Mouse (Mus musculus): ENCODE data around the gene Canx. TPM values are rescaled to one million over a fixed set of nuclear protein-coding genes. Genes with fewer than 3 reads are reported as not detected.

Canx gene
- polyA plus RNA-seq, 1 experiment from 2014 or later, result 269 TPM

DNA sequence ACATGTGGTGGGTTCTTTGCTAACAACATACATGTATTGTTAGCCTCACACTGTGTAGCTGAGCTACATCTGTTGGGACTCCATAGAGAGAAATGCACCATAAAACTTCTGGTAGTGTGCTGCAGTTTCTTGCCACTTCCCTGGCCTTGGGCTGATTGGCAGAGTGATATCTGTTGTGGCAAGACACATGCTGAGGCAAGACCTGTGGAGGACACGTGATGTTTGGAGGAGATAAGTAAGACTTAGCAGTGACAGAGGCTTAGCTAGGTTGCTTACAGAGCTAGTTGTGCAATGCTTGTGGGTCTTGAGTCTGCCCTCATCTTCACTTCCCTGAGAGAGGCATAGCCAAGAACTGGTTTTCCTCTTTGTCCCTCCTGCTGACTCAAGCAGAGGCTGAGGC is 29.9 kb upstream of the Canx start:
- Histone ChIP-seq H3K4me3 (ENCODE audit: low read depth, low read length) (no peak overlapping the region), H3K36me3 (ENCODE audit: insufficient read depth) (no peaks in the 10 kb centered on the region), H3K4me1 (ENCODE audit: insufficient read depth) (no peaks in the 10 kb centered on the region), H3K9ac (no peak overlapping the region), H3K4me2 (no peak overlapping the region), H3K9me3 (ENCODE audit: low read depth, low read length) (no peaks in the 10 kb centered on the region), H3K27me3 (ENCODE audit: insufficient read depth, low read length) (peaks cover 6% of the 10 kb centered on the region), H3K27ac (ENCODE audit: low read depth) (no peak overlapping the region)
- TF ChIP-seq CTCF (IDR thresholded peaks at IDR 0.05; ENCODE audit: low read depth), result no peak
- no peak for DNase-seq
- 66% methylated on average over 1 of the region's 1 CpGs for WGBS
- ATAC-seq (ENCODE audit: insufficient read depth), result no peak

GRCm38 (mm10) chr11:50354851-50355250 is 29.4 kb upstream of the Canx start:
- ATAC-seq (ENCODE audit: insufficient read depth) (no peak), DNase-seq (no peak)
- Histone ChIP-seq H3K4me2 (no peak overlapping the region), H3K4me1 (ENCODE audit: insufficient read depth) (no peaks in the 10 kb centered on the region), H3K36me3 (ENCODE audit: insufficient read depth) (no peaks in the 10 kb centered on the region), H3K4me3 (ENCODE audit: low read depth, low read length) (no peak overlapping the region), H3K9ac (no peak overlapping the region), H3K9me3 (ENCODE audit: low read depth, low read length) (no peaks in the 10 kb centered on the region), H3K27me3 (ENCODE audit: insufficient read depth, low read length) (peaks cover 6% of the 10 kb centered on the region), H3K27ac (ENCODE audit: low read depth) (no peak overlapping the region)
- TF ChIP-seq CTCF (IDR thresholded peaks at IDR 0.05; ENCODE audit: low read depth), result no peak
- 65% methylated on average over 3 of the region's 3 CpGs for WGBS

GRCm38 (mm10) chr11:50354162-50354561 is 28.7 kb upstream of the Canx start, which contains the start of gene Cby3:
Gene Cby3, plus strand, starts transcription at chr11:50354462.
- peaks cover 5% of the 10 kb centered on the region for H3K27me3 ChIP-seq (ENCODE audit: insufficient read depth, low read length)
- TF ChIP-seq CTCF (IDR thresholded peaks at IDR 0.05; ENCODE audit: low read depth), result no peak
- H3K4me1 ChIP-seq (ENCODE audit: insufficient read depth), result no peaks in the 10 kb centered on the region
- H3K4me2 ChIP-seq, result no peak within 1 kb of the TSS
- H3K4me3 ChIP-seq (ENCODE audit: low read depth, low read length), result no peak within 1 kb of the TSS
- H3K36me3 ChIP-seq (ENCODE audit: insufficient read depth), result no peaks in the 10 kb centered on the region
- no peak within 1 kb of the TSS for H3K9ac ChIP-seq
- DNase-seq (no peak), ATAC-seq (ENCODE audit: insufficient read depth) (no peak)
- H3K27ac ChIP-seq (ENCODE audit: low read depth), result no peak within 1 kb of the TSS
- H3K9me3 ChIP-seq (ENCODE audit: low read depth, low read length), result no peaks in the 10 kb centered on the region

GRCm38 (mm10) chr11:50352177-50352576 is 26.7 kb upstream of the Canx start:
- H3K9me3 ChIP-seq (ENCODE audit: low read depth, low read length), result no peaks in the 10 kb centered on the region
- H3K36me3 ChIP-seq (ENCODE audit: insufficient read depth), result no peaks in the 10 kb centered on the region
- H3K9ac ChIP-seq, result no peak overlapping the region
- ATAC-seq (ENCODE audit: insufficient read depth) (no peak), DNase-seq (no peak)
- no peaks in the 10 kb centered on the region for H3K4me1 ChIP-seq (ENCODE audit: insufficient read depth)
- no peak overlapping the region for H3K4me3 ChIP-seq (ENCODE audit: low read depth, low read length)
- TF ChIP-seq CTCF (IDR thresholded peaks at IDR 0.05; ENCODE audit: low read depth), result no peak
- WGBS, result 71% methylated on average over 2 of the region's 2 CpGs
- H3K27me3 ChIP-seq (ENCODE audit: insufficient read depth, low read length), result no peaks in the 10 kb centered on the region
- H3K27ac ChIP-seq (ENCODE audit: low read depth), result no peak overlapping the region
- H3K4me2 ChIP-seq, result no peak overlapping the region

DNA sequence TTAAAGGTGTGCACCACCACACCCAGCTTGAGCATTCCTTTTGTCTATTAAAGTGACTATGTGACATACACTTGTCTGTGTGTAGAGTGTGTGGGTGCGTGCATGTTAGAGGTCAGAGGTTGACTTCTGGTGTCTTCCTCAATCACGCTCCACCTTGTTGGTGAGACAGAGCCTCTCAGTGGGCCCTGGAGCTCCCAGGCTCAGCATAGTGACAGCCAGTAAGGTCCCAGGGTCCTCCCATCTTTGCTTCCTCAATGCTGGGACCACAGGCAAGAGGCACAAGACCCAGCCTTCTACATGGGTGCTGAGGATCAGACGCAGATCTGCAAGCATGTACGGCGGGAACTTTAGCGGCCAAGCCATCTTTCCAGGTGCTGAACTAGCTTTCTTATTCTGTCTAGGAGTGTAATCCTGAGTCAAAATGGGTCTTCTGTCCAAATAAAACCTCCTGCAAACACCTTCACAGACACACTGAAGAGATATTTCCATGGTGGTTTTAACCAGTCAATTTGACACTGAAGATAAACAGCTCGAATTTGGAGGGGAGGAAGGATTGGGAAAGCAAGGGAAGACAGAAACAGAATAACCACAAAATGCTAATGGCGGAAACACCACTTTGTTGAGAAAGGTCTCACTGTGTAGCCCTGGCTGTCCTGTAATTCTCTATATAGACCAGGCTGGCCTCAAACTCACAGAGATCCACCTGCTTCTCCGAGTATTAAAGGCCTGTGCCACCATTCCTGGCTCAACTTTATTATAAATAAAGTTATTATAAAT is 21.0 kb upstream of the Canx start:
- ATAC-seq (ENCODE audit: insufficient read depth), result no peak
- Histone ChIP-seq H3K4me1 (ENCODE audit: insufficient read depth) (no peaks in the 10 kb centered on the region), H3K4me2 (no peak overlapping the region), H3K9me3 (ENCODE audit: low read depth, low read length) (no peaks in the 10 kb centered on the region), H3K27ac (ENCODE audit: low read depth) (no peak overlapping the region), H3K9ac (no peak overlapping the region), H3K27me3 (ENCODE audit: insufficient read depth, low read length) (no peaks in the 10 kb centered on the region), H3K36me3 (ENCODE audit: insufficient read depth) (no peaks in the 10 kb centered on the region), H3K4me3 (ENCODE audit: low read depth, low read length) (no peak overlapping the region)
- WGBS, result 78% methylated on average over 9 of the region's 9 CpGs
- no peak for TF ChIP-seq CTCF (IDR thresholded peaks at IDR 0.05; ENCODE audit: low read depth)
- no peak for DNase-seq

GRCm38 (mm10) chr11:50345486-50345885 is 20.0 kb upstream of the Canx start:
- Histone ChIP-seq H3K4me2 (no peak overlapping the region), H3K36me3 (ENCODE audit: insufficient read depth) (no peaks in the 10 kb centered on the region), H3K9ac (no peak overlapping the region), H3K4me1 (ENCODE audit: insufficient read depth) (no peaks in the 10 kb centered on the region), H3K27ac (ENCODE audit: low read depth) (no peak overlapping the region), H3K4me3 (ENCODE audit: low read depth, low read length) (no peak overlapping the region), H3K9me3 (ENCODE audit: low read depth, low read length) (no peaks in the 10 kb centered on the region), H3K27me3 (ENCODE audit: insufficient read depth, low read length) (no peaks in the 10 kb centered on the region)
- no peak for ATAC-seq (ENCODE audit: insufficient read depth)
- no peak for DNase-seq
- WGBS, result 59% methylated on average over 4 of the region's 4 CpGs
- no peak for TF ChIP-seq CTCF (IDR thresholded peaks at IDR 0.05; ENCODE audit: low read depth)

DNA sequence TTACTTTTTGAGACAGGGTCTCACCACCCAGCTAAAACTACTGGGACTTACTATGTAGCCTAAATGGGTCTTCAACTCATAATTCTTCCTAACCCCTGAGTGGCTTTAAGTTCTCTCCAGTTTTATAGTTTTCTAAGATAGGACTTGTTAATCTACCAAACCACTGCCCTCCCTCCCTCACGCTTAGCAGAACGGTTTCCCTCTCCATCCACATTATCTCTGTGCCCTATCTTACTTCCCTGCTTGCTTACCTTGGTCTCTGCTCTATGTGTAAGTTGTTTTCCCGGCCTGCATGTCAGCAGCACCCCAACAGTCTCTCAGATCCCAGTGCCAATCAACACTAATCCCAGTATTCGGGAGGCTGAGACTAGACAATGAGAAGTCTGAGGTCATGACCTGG is 11.4 kb upstream of the Canx start:
- H3K4me2 ChIP-seq, result no peak overlapping the region

More for the DNA sequence above, 11.4 kb upstream of the Canx start:
- no peaks in the 10 kb centered on the region for H3K36me3 ChIP-seq (ENCODE audit: insufficient read depth)
- TF ChIP-seq CTCF (IDR thresholded peaks at IDR 0.05; ENCODE audit: low read depth), result no peak
- H3K27me3 ChIP-seq (ENCODE audit: insufficient read depth, low read length), result no peaks in the 10 kb centered on the region
- no peak overlapping the region for H3K4me3 ChIP-seq (ENCODE audit: low read depth, low read length)
- ATAC-seq (ENCODE audit: insufficient read depth) (no peak), DNase-seq (no peak)
- no peaks in the 10 kb centered on the region for H3K9me3 ChIP-seq (ENCODE audit: low read depth, low read length)
- no peak overlapping the region for H3K27ac ChIP-seq (ENCODE audit: low read depth)
- WGBS, result 59% methylated on average over 4 of the region's 4 CpGs
- H3K4me1 ChIP-seq (ENCODE audit: insufficient read depth), result no peaks in the 10 kb centered on the region
- H3K9ac ChIP-seq, result no peak overlapping the region

Measured in lung, embryonic 14.5 days (tissue).